Comparison of ENCODE assay signal across 9 mouse cellular contexts in genomic region chr3:143914341-143915217, GRCm38 (mm10).
DNase-seq lines count a peak whose midpoint lies in the region; ATAC-seq lines count a peak whose summit lies in the region.
"Had no signal": no experiment of that assay in that cellular context is flagged by ENCODE, and none has a peak within 500 bp of the region (broad histone marks: within the 10 kb centered on the region; RNA-seq: fewer than 3 reads in every experiment).

No protein-coding gene starts in this region.

- H3K27ac ChIP-seq in neural tube, embryonic 11.5 days (ENCODE audit: low read depth, low read length): no peak overlapping the region
- no peak overlapping the region for H3K27ac ChIP-seq in forebrain, embryonic 13.5 days
- peak overlapping the region; percentile 18; the same call in 1 of the 2 replicates for H3K27ac ChIP-seq in limb, embryonic 12.5 days

- H3K4me3 ChIP-seq in neural tube, embryonic 11.5 days (ENCODE audit: low read depth, low read length): no peak overlapping the region
- H3K4me3 ChIP-seq in forebrain, embryonic 13.5 days: no peak overlapping the region
- H3K4me3 ChIP-seq in limb, embryonic 12.5 days (replicated peaks): no peak overlapping the region

- no peaks in the 10 kb centered on the region for H3K36me3 ChIP-seq in neural tube, embryonic 11.5 days (ENCODE audit: control insufficient read depth, insufficient read depth, low read length)
- H3K36me3 ChIP-seq in forebrain, embryonic 13.5 days (ENCODE audit: poor library complexity, severe bottlenecking): no peaks in the 10 kb centered on the region
- no peaks in the 10 kb centered on the region for H3K36me3 ChIP-seq in limb, embryonic 12.5 days

- no peak overlapping the region for H3K9ac ChIP-seq in neural tube, embryonic 11.5 days (ENCODE audit: low read length)
- H3K9ac ChIP-seq in forebrain, embryonic 13.5 days: no peak overlapping the region
- no peak overlapping the region for H3K9ac ChIP-seq in limb, embryonic 12.5 days (replicated peaks)

- H3K27me3 ChIP-seq in neural tube, embryonic 11.5 days (ENCODE audit: control insufficient read depth, insufficient read depth, low read length): no peaks in the 10 kb centered on the region
- peaks cover 63% of the 10 kb centered on the region for H3K27me3 ChIP-seq in forebrain, embryonic 13.5 days
- no peaks in the 10 kb centered on the region for H3K27me3 ChIP-seq in limb, embryonic 12.5 days

- no peaks in the 10 kb centered on the region for H3K4me1 ChIP-seq in neural tube, embryonic 11.5 days (ENCODE audit: control insufficient read depth, insufficient read depth, low read length)
- H3K4me1 ChIP-seq in forebrain, embryonic 13.5 days: peaks cover 24% of the 10 kb centered on the region
- peaks cover 36% of the 10 kb centered on the region for H3K4me1 ChIP-seq in limb, embryonic 12.5 days (replicated peaks)

- DNase-seq in neural tube, embryonic 11.5 days (ENCODE audit: low spot score): peak; percentile 14
- no peak for DNase-seq in neural tube, embryonic 10.5 days (ENCODE audit: extremely low spot score, low spot score)
- peak; percentile 64 for DNase-seq in thymus, postnatal 14 days
- no peak for DNase-seq in spleen, adult 12 weeks (ENCODE audit: low spot score)
- DNase-seq in right cerebral cortex, postnatal 14 days: no peak
- DNase-seq in T-cell, adult 2 months (ENCODE audit: low spot score): no peak
- DNase-seq: layer of hippocampus, adult 9-11 months had no signal

- H3K9me3 ChIP-seq in neural tube, embryonic 11.5 days (ENCODE audit: control insufficient read depth, low read length): no peaks in the 10 kb centered on the region
- no peaks in the 10 kb centered on the region for H3K9me3 ChIP-seq in forebrain, embryonic 13.5 days (replicated peaks)
- no peaks in the 10 kb centered on the region for H3K9me3 ChIP-seq in limb, embryonic 12.5 days

- peak; percentile 35; the same call in 1 of the 2 replicates for ATAC-seq in neural tube, embryonic 11.5 days (ENCODE audit: insufficient read depth, low FRiP score, low TSS enrichment)
- ATAC-seq in forebrain, embryonic 13.5 days: peak; percentile 92
- peak; percentile 68; the same call in 1 of the 2 replicates for ATAC-seq in limb, embryonic 12.5 days (ENCODE audit: insufficient number of reproducible peaks, insufficient read depth, low FRiP score, low TSS enrichment, low read depth)

- 49% methylated on average over 6 of the region's 6 CpGs for WGBS in neural tube, embryonic 11.5 days
- WGBS in forebrain, embryonic 13.5 days: 10% methylated on average over 6 of the region's 6 CpGs
- 11% methylated on average over 6 of the region's 6 CpGs for WGBS in limb, embryonic 12.5 days

- no peak overlapping the region for H3K4me2 ChIP-seq in neural tube, embryonic 11.5 days (ENCODE audit: low read depth)
- no peak overlapping the region for H3K4me2 ChIP-seq in forebrain, embryonic 13.5 days
- no peak overlapping the region; the same call in 1 of the 2 replicates for H3K4me2 ChIP-seq in limb, embryonic 12.5 days

Comparison
In these comparisons a context has a peak if more than half of its experiments do, and no peak if none do; other contexts are left out.
1. DNase-seq: peak in neural tube, embryonic 11.5 days (single experiment) and thymus, postnatal 14 days (single experiment); none in neural tube, embryonic 10.5 days (single experiment), spleen, adult 12 weeks (single experiment), right cerebral cortex, postnatal 14 days (single experiment) and T-cell, adult 2 months (single experiment).
2. ATAC-seq: peak in every context shown above with its lines; median percentile 92 in forebrain, embryonic 13.5 days; 68 in limb, embryonic 12.5 days; 35 in neural tube, embryonic 11.5 days.